ENCODE assay signal across 9 mouse cellular contexts in the genomic region with DNA sequence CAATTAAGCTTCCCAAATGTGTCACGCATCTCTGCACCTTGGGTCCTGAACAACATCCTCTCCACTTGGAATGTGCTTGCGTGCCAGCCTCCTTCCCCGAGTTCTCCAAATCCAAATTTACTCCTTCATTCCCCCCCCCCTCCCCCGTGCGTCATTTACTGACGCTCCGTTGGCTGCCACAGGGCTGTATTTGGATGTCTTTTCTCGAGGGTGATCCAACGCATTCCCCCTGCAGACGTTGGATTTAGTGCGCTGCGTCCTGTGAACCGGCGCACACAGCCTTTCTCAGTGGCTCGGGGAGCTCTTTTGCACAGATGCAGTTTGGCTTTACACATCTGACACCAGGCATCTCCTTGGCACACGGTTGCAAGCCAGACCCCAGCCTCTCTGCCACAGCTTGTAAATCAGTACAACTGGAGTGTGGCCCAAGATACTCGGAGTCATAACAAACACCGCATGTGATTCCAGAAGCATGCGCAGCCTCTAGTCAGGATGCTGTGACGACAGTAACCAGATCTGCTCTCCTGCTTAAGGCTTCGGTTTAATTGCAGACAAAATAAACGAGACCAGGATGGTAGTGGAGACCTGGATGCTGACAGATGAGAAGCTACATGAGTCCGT. TPM values are rescaled to one million over a fixed set of nuclear protein-coding genes. Genes with fewer than 3 reads are reported as not detected.
DNase-seq lines count a peak whose midpoint lies in the region; ATAC-seq and TF ChIP-seq lines count a peak whose summit lies in the region.
"Had no signal": no experiment of that assay in that cellular context is flagged by ENCODE, and none has a peak within 500 bp of the region (broad histone marks: within the 10 kb centered on the region; RNA-seq: fewer than 3 reads in every experiment).

No protein-coding gene starts in this region.

- 61% methylated on average over 23 of the region's 23 CpGs for WGBS in liver, embryonic 12.5 days (ENCODE audit: insufficient replicate concordance)
- WGBS in liver, postnatal 0 days (ENCODE audit: insufficient replicate concordance): 60% methylated on average over 23 of the region's 23 CpGs
- WGBS in embryonic facial prominence, embryonic 11.5 days: 13% methylated on average over 23 of the region's 23 CpGs
- 26% methylated on average over 23 of the region's 23 CpGs for WGBS in heart, adult 2 months
- WGBS in midbrain, embryonic 10.5 days: 26% methylated on average over 23 of the region's 23 CpGs
- WGBS in stomach, embryonic 15.5 days: 19% methylated on average over 23 of the region's 23 CpGs

- no peak overlapping the region for H3K27ac ChIP-seq in liver, embryonic 12.5 days
- no peak overlapping the region for H3K27ac ChIP-seq in liver, postnatal 0 days (ENCODE audit: low read depth)
- H3K27ac ChIP-seq in embryonic facial prominence, embryonic 11.5 days (replicated peaks; ENCODE audit: low read depth, low read length): peak overlapping the region; percentile 89
- H3K27ac ChIP-seq in heart, adult 2 months: no peak overlapping the region
- peak overlapping the region; percentile 20; the same call in 1 of the 2 replicates for H3K27ac ChIP-seq in midbrain, embryonic 10.5 days (replicated peaks)
- peak overlapping the region; percentile 33; the same call in 1 of the 2 replicates for H3K27ac ChIP-seq in stomach, embryonic 15.5 days

- peaks cover 6% of the 10 kb centered on the region for H3K4me1 ChIP-seq in liver, embryonic 12.5 days
- peaks cover 3% of the 10 kb centered on the region for H3K4me1 ChIP-seq in liver, postnatal 0 days (ENCODE audit: insufficient read depth)
- H3K4me1 ChIP-seq in embryonic facial prominence, embryonic 11.5 days (ENCODE audit: control insufficient read depth, insufficient read depth, low read length): no peaks in the 10 kb centered on the region; the same call in 1 of the 2 replicates
- 0 out of 2 replicates have a peak, but pooled peaks cover 1% of the 10 kb centered on the region for H3K4me1 ChIP-seq in heart, adult 2 months (ENCODE audit: control insufficient read depth, insufficient read depth, low read length)
- peaks cover 15% of the 10 kb centered on the region for H3K4me1 ChIP-seq in midbrain, embryonic 10.5 days
- peaks cover 7% of the 10 kb centered on the region; the same call in 1 of the 2 replicates for H3K4me1 ChIP-seq in stomach, embryonic 15.5 days

- H3K4me2 ChIP-seq in liver, embryonic 12.5 days: peak overlapping the region; percentile 5; the same call in 1 of the 2 replicates
- H3K4me2 ChIP-seq in liver, postnatal 0 days (ENCODE audit: low read depth, low read length): no peak overlapping the region
- peak overlapping the region; percentile 25 for H3K4me2 ChIP-seq in embryonic facial prominence, embryonic 11.5 days (ENCODE audit: low read depth, low read length)
- H3K4me2 ChIP-seq in stomach, embryonic 15.5 days: peak overlapping the region; percentile 45

- TF ChIP-seq POLR2A in heart, adult 2 months (IDR thresholded peaks at IDR 0.05; ENCODE audit: insufficient read depth, low read depth, low read length): peak; percentile 20; the same call in 1 of the 2 replicates

- no peak for DNase-seq in liver, postnatal 0 days
- peak; percentile 88 for DNase-seq in embryonic facial prominence, embryonic 11.5 days (ENCODE audit: low spot score)
- DNase-seq in heart, adult 2 months: peak; percentile 42 to 45
- peak; percentile 26 to 60 for DNase-seq in layer of hippocampus, adult 18-20 months (ENCODE audit: low spot score in 2 of 2)
- peak; percentile 36 for DNase-seq in midbrain, embryonic 10.5 days (ENCODE audit: low spot score)
- no peak for DNase-seq in thymus, postnatal 10 days (ENCODE audit: low spot score in 2 of 2)

- H3K4me3 ChIP-seq in liver, embryonic 12.5 days: no peak overlapping the region
- no peak overlapping the region for H3K4me3 ChIP-seq in liver, postnatal 0 days (ENCODE audit: low read depth, low read length)
- no peak overlapping the region; the same call in 1 of the 2 replicates for H3K4me3 ChIP-seq in embryonic facial prominence, embryonic 11.5 days (ENCODE audit: low read depth, low read length)
- no peak overlapping the region for H3K4me3 ChIP-seq in heart, adult 2 months
- peak overlapping the region; percentile 42 for H3K4me3 ChIP-seq in midbrain, embryonic 10.5 days
- peak overlapping the region; percentile 15; the same call in 1 of the 2 replicates for H3K4me3 ChIP-seq in stomach, embryonic 15.5 days (replicated peaks)

- ATAC-seq in liver, embryonic 12.5 days: no peak
- no peak for ATAC-seq in liver, postnatal 0 days
- ATAC-seq in embryonic facial prominence, embryonic 11.5 days (replicated peaks; ENCODE audit: insufficient number of reproducible peaks, low FRiP score, low TSS enrichment, low read depth): peak; percentile 74
- ATAC-seq in stomach, embryonic 15.5 days (ENCODE audit: insufficient read depth, low FRiP score, low read depth): no peak

- intact Hi-C loops in heart, adult 2 months (cut with DNase I): no loop called here

- no peaks in the 10 kb centered on the region; the same call in 1 of the 2 replicates for H3K27me3 ChIP-seq in liver, embryonic 12.5 days (replicated peaks)
- H3K27me3 ChIP-seq in liver, postnatal 0 days (ENCODE audit: insufficient read depth, low read length): no peaks in the 10 kb centered on the region
- H3K27me3 ChIP-seq in embryonic facial prominence, embryonic 11.5 days (ENCODE audit: control insufficient read depth, insufficient read depth, low read length): no peaks in the 10 kb centered on the region
- H3K27me3 ChIP-seq in heart, adult 2 months (ENCODE audit: control insufficient read depth, insufficient read depth, low read length): no peaks in the 10 kb centered on the region
- no peaks in the 10 kb centered on the region for H3K27me3 ChIP-seq in midbrain, embryonic 10.5 days (ENCODE audit: low read depth, poor library complexity, severe bottlenecking)
- no peaks in the 10 kb centered on the region for H3K27me3 ChIP-seq in stomach, embryonic 15.5 days (replicated peaks)

- H3K9ac ChIP-seq in liver, embryonic 12.5 days: no peak overlapping the region
- H3K9ac ChIP-seq in liver, postnatal 0 days (replicated peaks): no peak overlapping the region
- peak overlapping the region; percentile 33 for H3K9ac ChIP-seq in embryonic facial prominence, embryonic 11.5 days (replicated peaks; ENCODE audit: low read length)
- peak overlapping the region; percentile 16; the same call in 1 of the 2 replicates for H3K9ac ChIP-seq in heart, adult 2 months (ENCODE audit: low read depth, low read length)
- no peak overlapping the region for H3K9ac ChIP-seq in stomach, embryonic 15.5 days

- TF ChIP-seq EP300 in liver, postnatal 0 days (IDR thresholded peaks at IDR 0.05; ENCODE audit: low read depth): no peak
- TF ChIP-seq EP300 in heart, adult 2 months (IDR thresholded peaks at IDR 0.05; ENCODE audit: insufficient read depth, low read depth, low read length): no peak

- H3K9me3 ChIP-seq in liver, embryonic 12.5 days (replicated peaks): no peaks in the 10 kb centered on the region
- H3K9me3 ChIP-seq in liver, postnatal 0 days (ENCODE audit: low read length): no peaks in the 10 kb centered on the region
- no peaks in the 10 kb centered on the region for H3K9me3 ChIP-seq in embryonic facial prominence, embryonic 11.5 days (replicated peaks; ENCODE audit: control insufficient read depth, low read length)
- no peaks in the 10 kb centered on the region for H3K9me3 ChIP-seq in midbrain, embryonic 10.5 days (replicated peaks)
- H3K9me3 ChIP-seq in stomach, embryonic 15.5 days: no peaks in the 10 kb centered on the region
- H3K9me3 ChIP-seq: G1E had no signal

- peaks cover under 1% of the 10 kb centered on the region; the same call in 1 of the 2 replicates for H3K36me3 ChIP-seq in liver, embryonic 12.5 days
- H3K36me3 ChIP-seq in liver, postnatal 0 days (replicated peaks; ENCODE audit: insufficient read depth, low read length): no peaks in the 10 kb centered on the region
- no peaks in the 10 kb centered on the region for H3K36me3 ChIP-seq in embryonic facial prominence, embryonic 11.5 days (replicated peaks; ENCODE audit: control insufficient read depth, insufficient read depth, low read depth, low read length)
- no peaks in the 10 kb centered on the region for H3K36me3 ChIP-seq in heart, adult 2 months (ENCODE audit: control insufficient read depth, insufficient read depth, low read length)
- peaks cover under 1% of the 10 kb centered on the region; the same call in 1 of the 2 replicates for H3K36me3 ChIP-seq in midbrain, embryonic 10.5 days
- no peaks in the 10 kb centered on the region for H3K36me3 ChIP-seq in stomach, embryonic 15.5 days
- H3K36me3 ChIP-seq: G1E had no signal

- TF ChIP-seq CTCF in liver, postnatal 0 days (IDR thresholded peaks at IDR 0.05; ENCODE audit: low read depth): no peak
- no peak for TF ChIP-seq CTCF in heart, adult 2 months (IDR thresholded peaks at IDR 0.05)

- no peaks in the 10 kb centered on the region for H3K79me2 ChIP-seq in heart, adult 2 months (replicated peaks; ENCODE audit: control insufficient read depth, insufficient read depth, low read length)

RNA-seq across cellular contexts. Expression of gene Bcl2l14, which starts 43.4 kb away (rescaled TPM):
- polyA plus RNA-seq in liver, embryonic 12.5 days (2016; fragmentation: Nextera tagmentation; extraction: Ambion mirVana): 0.38 and 0.41 TPM in 2 replicates
- 0.14 and 0.26 TPM in 2 replicates for polyA plus RNA-seq in liver, postnatal 0 days (2015; fragmentation: Nextera tagmentation; extraction: Ambion mirVana)
- polyA plus RNA-seq in embryonic facial prominence, embryonic 11.5 days (2014; fragmentation: Nextera tagmentation; extraction: Ambion mirVana): 0.61 and 0.79 TPM in 2 replicates
- not detected for total RNA-seq in heart, adult 2 months (2021)
- 0.10 TPM in 1 of 2 replicates, not detected in the other for polyA plus RNA-seq in heart, adult 2 months (2012; rRNA removed)
- total RNA-seq in layer of hippocampus, adult 18-20 months (2021): not detected
- polyA plus RNA-seq in midbrain, embryonic 10.5 days (2016; fragmentation: Nextera tagmentation; extraction: Ambion mirVana): 0.09 and 0.12 TPM in 2 replicates
- 12.0 and 13.1 TPM in 2 replicates for polyA plus RNA-seq in stomach, embryonic 15.5 days (2015; fragmentation: Nextera tagmentation; extraction: Ambion mirVana)
- polyA plus RNA-seq: G1E had no signal

Comparison
In these comparisons a context has a peak if more than half of its experiments do, and no peak if none do; other contexts are left out.
1. H3K27ac ChIP-seq: peak in embryonic facial prominence, embryonic 11.5 days (single experiment), midbrain, embryonic 10.5 days (single experiment) and stomach, embryonic 15.5 days (single experiment); none in liver, embryonic 12.5 days (single experiment), liver, postnatal 0 days (single experiment) and heart, adult 2 months (single experiment).
2. H3K4me3 ChIP-seq: peak in midbrain, embryonic 10.5 days (single experiment) and stomach, embryonic 15.5 days (single experiment); none in liver, embryonic 12.5 days (single experiment), liver, postnatal 0 days (single experiment), embryonic facial prominence, embryonic 11.5 days (single experiment) and heart, adult 2 months (single experiment).
3. H3K9ac ChIP-seq: peak in embryonic facial prominence, embryonic 11.5 days (single experiment) and heart, adult 2 months (single experiment); none in liver, embryonic 12.5 days (single experiment), liver, postnatal 0 days (single experiment) and stomach, embryonic 15.5 days (single experiment).
4. DNase-seq: peak in embryonic facial prominence, embryonic 11.5 days (single experiment), heart, adult 2 months (2 of 2), layer of hippocampus, adult 18-20 months (2 of 2) and midbrain, embryonic 10.5 days (single experiment); none in liver, postnatal 0 days (single experiment) and thymus, postnatal 10 days (0 of 2).